Mouse (Mus musculus) lung, adult 2 months (tissue): ENCODE data around the gene Adam6b.
"Not testable (repeated sequence)": the region's sequence is repeated elsewhere in the genome, so short reads cannot be mapped to it uniquely, and the experiment has no call there.

Experiments
- CTCF ChIP-seq: fragments of 200-500 bp; IDR thresholded peaks from 2 replicates; pipeline ENCODE4 v1.5.1; 2011; ENCODE audit warnings: mild to moderate bottlenecking, low read length, control low read depth; ENCODE audit not compliant: insufficient read depth
- POLR2A ChIP-seq: fragments of 200-500 bp; IDR thresholded peaks from 2 replicates; pipeline ENCODE4 v1.6.1; 2011; ENCODE audit warnings: low read depth, mild to moderate bottlenecking, control low read depth, low read length, borderline replicate concordance; ENCODE audit errors: extremely low read depth

DNA sequence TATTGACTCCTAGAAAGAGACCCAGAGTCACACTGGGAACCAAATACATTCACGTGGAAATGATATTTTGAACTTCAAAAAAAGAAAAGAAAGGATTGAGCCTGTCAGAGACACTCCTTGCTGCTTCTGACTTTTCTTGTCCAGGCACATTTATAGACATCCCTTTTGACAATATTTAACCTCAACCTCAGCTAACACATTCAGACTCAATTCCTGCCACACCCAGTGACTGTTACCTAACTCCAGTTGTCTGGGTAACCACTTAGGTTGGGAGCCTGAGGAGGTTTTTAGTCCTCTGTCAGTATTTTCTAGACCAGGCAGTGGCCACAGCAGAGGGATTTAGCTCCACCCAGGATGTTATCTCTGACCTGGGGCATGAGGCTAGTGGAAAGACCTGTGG lies at the start of gene Adam6b:
- not testable (repeated sequence) for TF ChIP-seq POLR2A, CTCF
